Mouse (Mus musculus) forebrain, embryonic 14.5 days (tissue): ENCODE results near the gene Olfm2. TPM values are rescaled to one million over a fixed set of nuclear protein-coding genes. Genes with fewer than 3 reads are reported as not detected.

Experiments used
- ATAC-seq: fragments of 200-750 bp; cut with Nextera tagmentation; 2 replicates; pipeline ENCODE4 v1.8.0; 2017; ENCODE audit warnings: mild to moderate bottlenecking, moderate library complexity
- DNase-seq: peaks from one replicate; pipeline ENCODE4 v3.0.0-alpha.2; 2015; ENCODE audit warnings: low spot score
- H3K27ac ChIP-seq: fragments of 300-500 bp; sonication (generic); 2 replicates; pipeline ENCODE4 v1.5.1; 2014; ENCODE audit warnings: low read depth, mild to moderate bottlenecking, control low read depth, low read length, moderate library complexity
- H3K27me3 ChIP-seq: fragments of 300-500 bp; sonication (generic); replicated peaks from 2 replicates; pipeline ENCODE4 v1.6.1; 2014; ENCODE audit warnings: low read length, control low read depth, mixed read lengths; ENCODE audit not compliant: control insufficient read depth, insufficient read depth
- H3K36me3 ChIP-seq: fragments of 300-500 bp; sonication (generic); 2 replicates; pipeline ENCODE4 v1.6.1; 2014; ENCODE audit warnings: low read length, control low read depth; ENCODE audit not compliant: control insufficient read depth, insufficient read depth
- H3K4me1 ChIP-seq: fragments of 300-500 bp; sonication (generic); 2 replicates; pipeline ENCODE4 v1.6.1; 2014; ENCODE audit warnings: antibody characterized with exemption, low read length, control low read depth; ENCODE audit not compliant: control insufficient read depth, insufficient read depth
- H3K4me2 ChIP-seq: fragments of 300-500 bp; sonication (generic); 2 replicates; pipeline ENCODE4 v1.6.1; 2014; ENCODE audit warnings: mild to moderate bottlenecking, control low read depth, low read length
- H3K4me3 ChIP-seq: fragments of 300-500 bp; sonication (generic); 2 replicates; pipeline ENCODE4 v1.5.1; 2014; ENCODE audit warnings: low read depth, low read length, control low read depth
- H3K9ac ChIP-seq: fragments of 300-500 bp; sonication (generic); 2 replicates; pipeline ENCODE4 v1.6.1; 2014; ENCODE audit warnings: mild to moderate bottlenecking, low read length, control low read depth, moderate library complexity
- H3K9me3 ChIP-seq: fragments of 300-500 bp; sonication (generic); replicated peaks from 2 replicates; pipeline ENCODE4 v1.6.1; 2016; ENCODE audit warnings: low read length, control low read depth, mixed read lengths; ENCODE audit not compliant: control insufficient read depth
- WGBS: fragments of 180-500 bp; shearing (Covaris S2); extraction: QIAGEN DNeasy Blood & Tissue Kit; methylation state at CpG from one replicate; pipeline ENCODE4 v1.1.7; 2014; 5-methylcytosine and 5-hydroxymethylcytosine counted together
- polyA plus RNA-seq: library from polyadenylated mRNA; unstranded; fragments of >200 nt; fragmentation: Nextera tagmentation; extraction: Ambion mirVana; gene quantifications from 2 replicates; pipeline ENCODE4 v1.2.1, GENCODE M21; 2014

The Olfm2 gene
- polyA plus RNA-seq, 1 experiment from 2014 or later, result 88.7 TPM

- 21% methylated on average over 7 of the region's 7 CpGs for WGBS
These were observed 16.2 kb upstream of the Olfm2 start for GRCm38 (mm10) chr9:20762197-20762961.

GRCm38 (mm10) chr9:20761388-20761787 is 15.2 kb upstream of the Olfm2 start:
- Histone ChIP-seq H3K27ac (no peak overlapping the region), H3K4me1 (peaks cover 10% of the 10 kb centered on the region), H3K36me3 (no peaks in the 10 kb centered on the region), H3K4me3 (no peak overlapping the region), H3K4me2 (no peak overlapping the region), H3K27me3 (no peaks in the 10 kb centered on the region), H3K9me3 (no peaks in the 10 kb centered on the region), H3K9ac (no peak overlapping the region)
- 69% methylated on average over 3 of the region's 3 CpGs for WGBS
- no peak for ATAC-seq
- no peak for DNase-seq

More at GRCm38 (mm10) chr9:20762197-20762961, 16.2 kb upstream of the Olfm2 start:
- Histone ChIP-seq H3K4me2 (no peak overlapping the region), H3K27ac (peak overlapping the region; percentile 30; the same call in 1 of the 2 replicates), H3K4me3 (no peak overlapping the region), H3K27me3 (no peaks in the 10 kb centered on the region), H3K9ac (no peak overlapping the region), H3K4me1 (peaks cover 10% of the 10 kb centered on the region), H3K36me3 (no peaks in the 10 kb centered on the region), H3K9me3 (no peaks in the 10 kb centered on the region)
- ATAC-seq (peak; percentile 65), DNase-seq (peak; percentile 76)

GRCm38 (mm10) chr9:20760813-20761212 is 14.7 kb upstream of the Olfm2 start:
- H3K9ac ChIP-seq, result no peak overlapping the region
- no peaks in the 10 kb centered on the region for H3K36me3 ChIP-seq
- no peak for DNase-seq
- H3K4me2 ChIP-seq, result no peak overlapping the region
- no peaks in the 10 kb centered on the region for H3K27me3 ChIP-seq
- H3K4me1 ChIP-seq, result peaks cover 10% of the 10 kb centered on the region
- no peak overlapping the region for H3K4me3 ChIP-seq
- H3K27ac ChIP-seq, result no peak overlapping the region
- H3K9me3 ChIP-seq, result no peaks in the 10 kb centered on the region
- no peak for ATAC-seq
- 73% methylated on average over 12 of the region's 12 CpGs for WGBS

GRCm38 (mm10) chr9:20758896-20759295 is 12.7 kb upstream of the Olfm2 start:
- 89% methylated on average over 6 of the region's 6 CpGs for WGBS
- Histone ChIP-seq H3K9ac (no peak overlapping the region), H3K9me3 (no peaks in the 10 kb centered on the region), H3K27me3 (no peaks in the 10 kb centered on the region), H3K36me3 (no peaks in the 10 kb centered on the region), H3K4me2 (no peak overlapping the region), H3K4me1 (peaks cover 10% of the 10 kb centered on the region), H3K4me3 (no peak overlapping the region), H3K27ac (no peak overlapping the region)
- ATAC-seq, result no peak
- DNase-seq, result no peak

GRCm38 (mm10) chr9:20758243-20758642 is 12.1 kb upstream of the Olfm2 start:
- Histone ChIP-seq H3K9ac (no peak overlapping the region), H3K27me3 (no peaks in the 10 kb centered on the region), H3K4me2 (no peak overlapping the region), H3K9me3 (no peaks in the 10 kb centered on the region), H3K4me1 (peaks cover 10% of the 10 kb centered on the region), H3K36me3 (no peaks in the 10 kb centered on the region), H3K27ac (no peak overlapping the region), H3K4me3 (no peak overlapping the region)
- ATAC-seq (no peak), DNase-seq (no peak)
- WGBS, result 80% methylated on average over 2 of the region's 2 CpGs

DNA sequence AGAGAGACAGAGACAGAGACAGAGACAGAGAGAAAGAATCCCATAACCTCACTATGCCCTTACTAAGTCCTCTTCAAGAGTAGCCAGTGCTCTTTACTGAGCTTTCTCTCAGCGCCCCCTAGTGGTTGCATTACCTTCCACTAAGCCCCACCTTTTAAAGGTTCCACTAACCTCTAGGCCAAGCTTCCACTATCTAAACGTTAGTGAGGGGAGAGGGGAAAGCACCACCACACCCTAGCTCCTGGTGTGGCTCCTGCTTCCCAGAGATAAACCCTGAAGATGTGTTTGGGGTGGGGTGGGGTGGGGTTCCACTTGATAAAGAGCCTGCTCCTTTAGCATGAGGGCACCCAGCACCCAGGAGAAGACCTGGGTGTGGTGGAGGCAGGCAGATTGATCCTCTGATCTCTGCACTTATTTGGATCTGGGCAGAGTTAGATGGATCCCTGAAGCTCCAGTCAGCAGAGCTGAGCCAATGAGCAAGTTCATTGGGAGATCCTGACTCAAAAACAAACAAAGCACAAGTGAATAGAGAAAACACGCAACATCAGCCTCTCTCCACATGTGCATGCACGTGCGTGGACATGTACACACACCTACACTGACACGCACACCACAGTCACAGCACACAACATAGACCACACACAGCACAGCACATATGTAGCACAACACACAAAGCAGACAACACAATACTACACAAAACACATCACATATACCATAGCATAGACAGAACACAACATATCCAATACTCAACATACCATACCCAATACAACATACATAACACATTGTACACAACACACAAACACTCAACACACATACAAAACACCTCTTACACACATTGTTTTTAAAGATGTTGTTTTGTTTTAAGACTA is 11.2 kb upstream of the Olfm2 start:
- Histone ChIP-seq H3K9ac (no peak overlapping the region), H3K4me1 (peaks cover 4% of the 10 kb centered on the region), H3K27ac (no peak overlapping the region), H3K4me2 (no peak overlapping the region), H3K4me3 (no peak overlapping the region), H3K36me3 (no peaks in the 10 kb centered on the region), H3K27me3 (no peaks in the 10 kb centered on the region), H3K9me3 (no peaks in the 10 kb centered on the region)
- DNase-seq (peak; percentile 67), ATAC-seq (0 out of 2 replicates have a peak, but pooled peaks have one; percentile 48)
- WGBS, result 59% methylated on average over 6 of the region's 6 CpGs

- H3K27ac ChIP-seq, result no peak overlapping the region
- H3K36me3 ChIP-seq, result no peaks in the 10 kb centered on the region
- no peak overlapping the region for H3K4me2 ChIP-seq
- no peaks in the 10 kb centered on the region for H3K9me3 ChIP-seq
- 90% methylated on average over 4 of the region's 4 CpGs for WGBS
- no peak overlapping the region for H3K4me3 ChIP-seq
- no peak overlapping the region for H3K9ac ChIP-seq
- H3K27me3 ChIP-seq, result no peaks in the 10 kb centered on the region
- H3K4me1 ChIP-seq, result no peaks in the 10 kb centered on the region
- no peak for ATAC-seq
- no peak for DNase-seq
These were observed 10.0 kb upstream of the Olfm2 start for GRCm38 (mm10) chr9:20756081-20756700.

DNA sequence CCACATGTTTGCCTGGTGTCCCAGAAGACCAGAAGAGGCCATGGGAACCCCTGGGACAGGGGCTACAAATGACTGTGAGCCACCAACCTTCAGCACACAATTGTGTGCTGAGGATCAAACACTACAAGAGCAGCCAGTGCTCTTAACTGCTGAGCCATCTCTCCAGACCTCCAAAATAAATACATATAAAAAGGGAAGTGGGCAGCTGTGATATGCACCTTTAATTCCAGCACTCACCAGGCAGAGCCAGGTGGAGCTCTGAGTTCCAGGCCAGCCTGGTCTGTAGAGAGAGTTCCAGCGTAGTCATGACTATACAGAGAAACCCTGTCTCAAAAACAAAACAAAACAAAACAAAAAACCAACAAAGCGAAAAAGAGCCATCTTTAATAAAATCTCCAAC is 8.2 kb upstream of the Olfm2 start:
- Histone ChIP-seq H3K9ac (no peak overlapping the region), H3K36me3 (no peaks in the 10 kb centered on the region), H3K9me3 (no peaks in the 10 kb centered on the region), H3K27ac (no peak overlapping the region), H3K4me1 (no peaks in the 10 kb centered on the region), H3K27me3 (no peaks in the 10 kb centered on the region), H3K4me3 (no peak overlapping the region), H3K4me2 (no peak overlapping the region)
- DNase-seq (no peak), ATAC-seq (no peak)
- 83% methylated on average over 2 of the region's 2 CpGs for WGBS
